Mouse (Mus musculus) E14TG2a.4 (cell line): ENCODE data around the gene Uba2.
"Not testable (repeated sequence)": the region's sequence is repeated elsewhere in the genome, so short reads cannot be mapped to it uniquely, and the experiment has no call there.

ENCODE experiments used
- CTCF ChIP-seq: conservative IDR thresholded peaks from 2 replicates; pipeline ENCODE4 v1.5.1; 2014; ENCODE audit warnings: low read length
- NANOG ChIP-seq: IDR thresholded peaks from 2 replicates; pipeline ENCODE4 v1.6.1; 2014; ENCODE audit warnings: borderline replicate concordance, low read length, mixed read lengths
- POU5F1 ChIP-seq: IDR thresholded peaks from 2 replicates; pipeline ENCODE4 v1.6.1; 2014; ENCODE audit warnings: low read length, borderline replicate concordance

GRCm38 (mm10) chr7:34120636-34121035, 48.8 kb downstream of the Uba2 start:
- not testable (repeated sequence) for TF ChIP-seq CTCF, NANOG, POU5F1
